ENCODE assay signal across 30 mouse cellular contexts in genomic region chr2:20231371-20231770, GRCm38 (mm10).
DNase-seq lines count a peak whose midpoint lies in the region; ATAC-seq and TF ChIP-seq lines count a peak whose summit lies in the region.
"Had no signal": no experiment of that assay in that cellular context is flagged by ENCODE, and none has a peak within 500 bp of the region (broad histone marks: within the 10 kb centered on the region; RNA-seq: fewer than 3 reads in every experiment).

No protein-coding gene starts in this region.

- no peak overlapping the region for H3K4me2 ChIP-seq in neural tube, embryonic 15.5 days
- no peak overlapping the region for H3K4me2 ChIP-seq in stomach, postnatal 0 days (replicated peaks; ENCODE audit: low read depth)
- H3K4me2 ChIP-seq: heart, embryonic 13.5 days; hindbrain, embryonic 12.5 days; hindbrain, embryonic 15.5 days; intestine, embryonic 15.5 days had no signal

- DNase-seq in neural tube, embryonic 10.5 days (ENCODE audit: extremely low spot score, low spot score): peak; percentile 23
- DNase-seq in embryo, embryonic 10.5 days (ENCODE audit: low spot score): peak; percentile 64
- DNase-seq in embryo, embryonic 9.5 days (ENCODE audit: extremely low spot score): peak; percentile 37
- DNase-seq in mesoderm, embryonic 11.5 days (ENCODE audit: low read depth, low spot score): peak; percentile 65
- no peak for DNase-seq in T-cell, adult 2 months (ENCODE audit: low spot score)
- no peak for DNase-seq in stomach, postnatal 0 days (ENCODE audit: low spot score)
- DNase-seq: adrenal gland, adult 8-10 months; adrenal gland, postnatal 25 days; B cell, adult 2 months; cerebellum, adult 11-12 months; cerebellum, adult 8-10 months; cerebellum, postnatal 10 days; cerebellum, postnatal 36 days; forebrain, postnatal 0 days; gastrocnemius, postnatal 36 days; heart, adult 2 months; heart, postnatal 14 days; heart, postnatal 4 days; kidney, adult 11 months had no signal

- no peaks in the 10 kb centered on the region for H3K9me3 ChIP-seq in neural tube, embryonic 15.5 days (replicated peaks)
- H3K9me3 ChIP-seq in stomach, postnatal 0 days (ENCODE audit: control insufficient read depth, low read length): no peaks in the 10 kb centered on the region
- H3K9me3 ChIP-seq: forebrain, embryonic 10.5 days; G1E; heart, embryonic 10.5 days; heart, embryonic 13.5 days; hindbrain, embryonic 12.5 days; hindbrain, embryonic 15.5 days; intestine, embryonic 15.5 days had no signal

- ATAC-seq in neural tube, embryonic 15.5 days (ENCODE audit: low FRiP score): no peak
- no peak for ATAC-seq in stomach, postnatal 0 days (ENCODE audit: low FRiP score, low TSS enrichment)
- ATAC-seq: activated CD4-positive, CD25-positive, alpha-beta regulatory T cell, adult 4 months; forebrain, embryonic 14.5 days; forebrain, postnatal 0 days; intestine, embryonic 15.5 days had no signal

- 78% methylated on average over 4 of the region's 4 CpGs for WGBS in neural tube, embryonic 15.5 days
- WGBS in stomach, postnatal 0 days: 44% methylated on average over 4 of the region's 4 CpGs

- H3K9ac ChIP-seq in neural tube, embryonic 15.5 days (replicated peaks): no peak overlapping the region
- H3K9ac ChIP-seq in stomach, postnatal 0 days (ENCODE audit: low read length): no peak overlapping the region
- H3K9ac ChIP-seq: forebrain, postnatal 0 days; heart, embryonic 13.5 days; hindbrain, embryonic 12.5 days; hindbrain, embryonic 15.5 days; intestine, embryonic 15.5 days had no signal

- TF ChIP-seq CTCF in stomach, postnatal 0 days (IDR thresholded peaks at IDR 0.05; ENCODE audit: low read depth): no peak

- H3K36me3 ChIP-seq in neural tube, embryonic 15.5 days: no peaks in the 10 kb centered on the region
- no peaks in the 10 kb centered on the region for H3K36me3 ChIP-seq in stomach, postnatal 0 days (ENCODE audit: control insufficient read depth, insufficient read depth, low read length)
- H3K36me3 ChIP-seq: forebrain, embryonic 10.5 days; G1E; heart, embryonic 10.5 days; heart, embryonic 13.5 days; hindbrain, embryonic 12.5 days; hindbrain, embryonic 15.5 days; intestine, embryonic 15.5 days had no signal

- H3K4me1 ChIP-seq in neural tube, embryonic 15.5 days: no peaks in the 10 kb centered on the region
- no peaks in the 10 kb centered on the region for H3K4me1 ChIP-seq in stomach, postnatal 0 days (replicated peaks; ENCODE audit: control insufficient read depth, insufficient read depth)
- H3K4me1 ChIP-seq: heart, embryonic 10.5 days; heart, embryonic 13.5 days; hindbrain, embryonic 12.5 days; hindbrain, embryonic 15.5 days; intestine, embryonic 15.5 days had no signal

- no peak for TF ChIP-seq EP300 in stomach, postnatal 0 days (optimal IDR thresholded peaks at IDR 0.05)

- no peak overlapping the region for H3K27ac ChIP-seq in neural tube, embryonic 15.5 days (replicated peaks)
- H3K27ac ChIP-seq in stomach, postnatal 0 days (replicated peaks): no peak overlapping the region
- H3K27ac ChIP-seq: forebrain, embryonic 10.5 days; heart, adult 2 months; heart, embryonic 10.5 days; heart, embryonic 13.5 days; hindbrain, embryonic 12.5 days; hindbrain, embryonic 15.5 days; intestine, embryonic 15.5 days had no signal

- no peaks in the 10 kb centered on the region for H3K27me3 ChIP-seq in neural tube, embryonic 15.5 days (replicated peaks)
- H3K27me3 ChIP-seq in stomach, postnatal 0 days (ENCODE audit: control insufficient read depth, insufficient read depth, low read length): no peaks in the 10 kb centered on the region
- H3K27me3 ChIP-seq: CH12.LX; heart, embryonic 13.5 days; hindbrain, embryonic 12.5 days; hindbrain, embryonic 15.5 days; intestine, embryonic 15.5 days had no signal

- no peak overlapping the region for H3K4me3 ChIP-seq in neural tube, embryonic 15.5 days (replicated peaks)
- no peak overlapping the region for H3K4me3 ChIP-seq in stomach, postnatal 0 days (ENCODE audit: low read depth, low read length)
- H3K4me3 ChIP-seq: forebrain, embryonic 10.5 days; heart, adult 2 months; heart, embryonic 10.5 days; heart, embryonic 13.5 days; hindbrain, embryonic 12.5 days; hindbrain, embryonic 15.5 days; intestine, embryonic 15.5 days had no signal

Comparison
In these comparisons a context has a peak if more than half of its experiments do, and no peak if none do; other contexts are left out.
1. DNase-seq: peak in neural tube, embryonic 10.5 days (single experiment), embryo, embryonic 10.5 days (single experiment), embryo, embryonic 9.5 days (single experiment) and mesoderm, embryonic 11.5 days (single experiment); none in T-cell, adult 2 months (single experiment) and stomach, postnatal 0 days (single experiment).